In genomic region chr14:50945526-50945925, GRCm38 (mm10) we compare ENCODE assay signal across 9 mouse cellular contexts. TPM values are rescaled to one million over a fixed set of nuclear protein-coding genes. Genes with fewer than 3 reads are reported as not detected.
DNase-seq lines count a peak whose midpoint lies in the region; ATAC-seq and TF ChIP-seq lines count a peak whose summit lies in the region.
"Not testable (repeated sequence)": the region's sequence is repeated elsewhere in the genome, so short reads cannot be mapped to it uniquely, and the experiment has no call there.
"Had no signal": no experiment of that assay in that cellular context is flagged by ENCODE, and none has a peak within 500 bp of the region (broad histone marks: within the 10 kb centered on the region; RNA-seq: fewer than 3 reads in every experiment).

No protein-coding gene starts in this region.

- TF ChIP-seq CTCF in CH12.LX (conservative IDR thresholded peaks at IDR 0.05 in 1 of 2, IDR thresholded peaks at IDR 0.05 in 1 of 2; ENCODE audit: low read depth in 2 of 2, low read length in 2 of 2); liver, adult 2 months (IDR thresholded peaks at IDR 0.05; ENCODE audit: low read depth, low read length): not testable (repeated sequence)

- H3K4me2 ChIP-seq in CH12.LX (ENCODE audit: insufficient read depth, low read depth, poor library complexity, severe bottlenecking), result peak overlapping the region; percentile 89
- peak overlapping the region; percentile 65 for H3K4me2 ChIP-seq in embryonic facial prominence, embryonic 12.5 days (replicated peaks)
- peak overlapping the region; percentile 63 for H3K4me2 ChIP-seq in forebrain, embryonic 16.5 days (ENCODE audit: low read length)
- H3K4me2 ChIP-seq in neural tube, embryonic 13.5 days, result peak overlapping the region; percentile 64

- peak overlapping the region; percentile 80 for H3K9ac ChIP-seq in CH12.LX (ENCODE audit: insufficient read depth, low read depth)
- H3K9ac ChIP-seq in embryonic facial prominence, embryonic 12.5 days; forebrain, embryonic 16.5 days (replicated peaks; ENCODE audit: low read depth, low read length): not testable (repeated sequence)
- H3K9ac ChIP-seq in liver, adult 2 months (ENCODE audit: low read depth, low read length), result peak overlapping the region; percentile 52; the same call in 1 of the 2 replicates
- peak overlapping the region; percentile 68; the same call in 1 of the 2 replicates for H3K9ac ChIP-seq in neural tube, embryonic 13.5 days

- WGBS in embryonic facial prominence, embryonic 12.5 days, result 30% methylated on average over 3 of the region's 3 CpGs
- 22% methylated on average over 3 of the region's 3 CpGs for WGBS in forebrain, embryonic 16.5 days
- WGBS in hindbrain, embryonic 10.5 days, result 45% methylated on average over 3 of the region's 3 CpGs
- WGBS in liver, adult 2 months, result under 1% methylated on average over 3 of the region's 3 CpGs
- 3% methylated on average over 3 of the region's 3 CpGs for WGBS in macrophage (ENCODE audit: missing documents)
- 39% methylated on average over 3 of the region's 3 CpGs for WGBS in neural tube, embryonic 13.5 days

- H3K4me3 ChIP-seq in CH12.LX (replicated peaks in 1 of 3; ENCODE audit: low read depth in 2 of 3, low read length in 2 of 3, poor library complexity in 1 of 3), result peak overlapping the region; percentile 53 to 96 (median 74)
- H3K4me3 ChIP-seq in embryonic facial prominence, embryonic 12.5 days, result peak overlapping the region; percentile 42
- peak overlapping the region; percentile 53 for H3K4me3 ChIP-seq in forebrain, embryonic 16.5 days (replicated peaks; ENCODE audit: low read length)
- H3K4me3 ChIP-seq in hindbrain, embryonic 10.5 days, result peak overlapping the region; percentile 59
- H3K4me3 ChIP-seq in liver, adult 2 months (ENCODE audit: insufficient read depth, low read depth, low read length), result peak overlapping the region; percentile 52
- H3K4me3 ChIP-seq in macrophage (ENCODE audit: inconsistent target), result peak overlapping the region; percentile 92
- peak overlapping the region; percentile 48 for H3K4me3 ChIP-seq in neural tube, embryonic 13.5 days

- not testable (repeated sequence) for TF ChIP-seq POLR2A in CH12.LX (IDR thresholded peaks at IDR 0.05; ENCODE audit: low read depth, low read length); liver, adult 2 months (IDR thresholded peaks at IDR 0.05; ENCODE audit: extremely low read depth, insufficient read depth, low read length)

- TF ChIP-seq EP300 in CH12.LX (IDR thresholded peaks at IDR 0.05; ENCODE audit: low read length), result not testable (repeated sequence)

- not testable (repeated sequence) for H3K27ac ChIP-seq in CH12.LX (ENCODE audit: insufficient read depth, low read depth); embryonic facial prominence, embryonic 12.5 days; forebrain, embryonic 16.5 days (ENCODE audit: low read length); neural tube, embryonic 13.5 days (replicated peaks)
- H3K27ac ChIP-seq in hindbrain, embryonic 10.5 days, result 0 out of 2 replicates have a peak overlapping the region, but pooled peaks have one; percentile 89
- peak overlapping the region; percentile 94 for H3K27ac ChIP-seq in liver, adult 2 months (replicated peaks; ENCODE audit: insufficient read depth, low read depth, low read length)
- H3K27ac ChIP-seq in macrophage, result peak overlapping the region; percentile 87

- dilution Hi-C loops in CH12.LX (cut with MboI; ENCODE audit: extremely low pct_ligation_motif_present, extremely low pct_unique_long_range_greater_than_20kb, low sequenced_read_pairs), result not testable (repeated sequence)

- ATAC-seq in embryonic facial prominence, embryonic 12.5 days (ENCODE audit: insufficient number of reproducible peaks, insufficient read depth, low FRiP score, low TSS enrichment); forebrain, embryonic 16.5 days; neural tube, embryonic 13.5 days (ENCODE audit: low read depth): not testable (repeated sequence)

- H3K9me3 ChIP-seq in CH12.LX (replicated peaks; ENCODE audit: low read length); embryonic facial prominence, embryonic 12.5 days; forebrain, embryonic 16.5 days (ENCODE audit: control insufficient read depth, low read length); hindbrain, embryonic 10.5 days; neural tube, embryonic 13.5 days: not testable (repeated sequence)

- not testable (repeated sequence) for TF ChIP-seq RAD21 in CH12.LX (IDR thresholded peaks at IDR 0.05; ENCODE audit: low read depth, low read length)

- H3K4me1 ChIP-seq in CH12.LX (ENCODE audit: control insufficient read depth in 1 of 2, insufficient read depth in 2 of 2); embryonic facial prominence, embryonic 12.5 days; liver, adult 2 months (ENCODE audit: control insufficient read depth, insufficient read depth, low read length): not testable (repeated sequence)
- peaks cover 10% of the 10 kb centered on the region for H3K4me1 ChIP-seq in forebrain, embryonic 16.5 days (replicated peaks; ENCODE audit: control insufficient read depth, insufficient read depth, low read length)
- peaks cover 10% of the 10 kb centered on the region for H3K4me1 ChIP-seq in hindbrain, embryonic 10.5 days (replicated peaks)
- H3K4me1 ChIP-seq in neural tube, embryonic 13.5 days (replicated peaks), result peaks cover 14% of the 10 kb centered on the region

- DNase-seq in CH12.LX (ENCODE audit: extremely low read depth); hindbrain, embryonic 10.5 days (ENCODE audit: low spot score): not testable (repeated sequence)
- peak; percentile 52 for DNase-seq in kidney, adult 9 months
- DNase-seq in liver, adult 2 months (ENCODE audit: extremely low read depth, low read depth, low spot score), result peak; percentile 69

- peaks cover 11 to 15% of the 10 kb centered on the region in 2 experiments for H3K36me3 ChIP-seq in CH12.LX (replicated peaks in 1 of 2; ENCODE audit: control insufficient read depth in 1 of 2, insufficient read depth in 1 of 2, low read length in 1 of 2)
- H3K36me3 ChIP-seq in embryonic facial prominence, embryonic 12.5 days; forebrain, embryonic 16.5 days (ENCODE audit: control insufficient read depth, insufficient read depth); liver, adult 2 months (ENCODE audit: control insufficient read depth, insufficient read depth, low read length); macrophage (ENCODE audit: inconsistent target); neural tube, embryonic 13.5 days: not testable (repeated sequence)
- peaks cover 18% of the 10 kb centered on the region for H3K36me3 ChIP-seq in hindbrain, embryonic 10.5 days

- in situ Hi-C loops in CH12.LX (cut with MboI; ENCODE audit: low pct_ligation_motif_present, low pct_unique_long_range_greater_than_20kb, low sequenced_read_pairs), result not testable (repeated sequence)

- not testable (repeated sequence) for H3K79me2 ChIP-seq in CH12.LX (replicated peaks; ENCODE audit: control insufficient read depth, extremely low read depth, insufficient read depth, poor library complexity, severe bottlenecking); liver, adult 2 months (ENCODE audit: control insufficient read depth, insufficient read depth, low read length)
- peaks cover 49% of the 10 kb centered on the region for H3K79me2 ChIP-seq in macrophage (ENCODE audit: inconsistent target)

- H3K27me3 ChIP-seq in CH12.LX (replicated peaks); embryonic facial prominence, embryonic 12.5 days; forebrain, embryonic 16.5 days (replicated peaks; ENCODE audit: control insufficient read depth, insufficient read depth, low read length); hindbrain, embryonic 10.5 days (ENCODE audit: insufficient read depth, poor library complexity, severe bottlenecking); liver, adult 2 months (ENCODE audit: control insufficient read depth, insufficient read depth, low read length); neural tube, embryonic 13.5 days: not testable (repeated sequence)

RNA-seq across cellular contexts. Expression of gene Gm49342, which starts 1.2 kb away (rescaled TPM):
- total RNA-seq in CH12.LX (2012; rRNA removed) (not detected in 2 replicates), CH12.LX (2014; rRNA removed) (108 and 120 TPM in 2 replicates)
- polyA plus RNA-seq in CH12.LX (2012; ENCODE audit: insufficient read length, low read depth) (50.6 and 100 TPM in 2 replicates), macrophage (2018) (224 to 377 TPM (median 317 TPM) in 3 replicates)
- polyA plus RNA-seq in embryonic facial prominence, embryonic 12.5 days (2016; fragmentation: Nextera tagmentation; extraction: Ambion mirVana), result not detected in 2 replicates
- polyA plus RNA-seq in forebrain, embryonic 16.5 days (2015; fragmentation: Nextera tagmentation; extraction: Ambion mirVana), result 3.2 TPM in 1 of 2 replicates, not detected in the other
- not detected in 2 replicates for polyA plus RNA-seq in hindbrain, embryonic 10.5 days (2016; fragmentation: Nextera tagmentation; extraction: Ambion mirVana)
- total RNA-seq in liver, adult 2 months (2014; rRNA removed), result 51.7 and 94.7 TPM in 2 replicates
- polyA plus RNA-seq in liver, adult 2 months (2012; rRNA removed), result 45.7 and 80.3 TPM in 2 replicates
- 100 to 1,000 TPM in 4 of 26 experiments, 10 to 100 TPM in 21, 1 to 10 TPM in 1; 9.3 to 149 (median 66.7) TPM for total RNA-seq in macrophage (2018; cell fraction: chromatin; rRNA removed)
- total RNA-seq in macrophage (2018; cell fraction: cytosol; rRNA removed), result 100 to 1,000 TPM; 115 to 754 (median 414) TPM
- total RNA-seq in macrophage (2018; cell fraction: nucleus; rRNA removed), result 100 to 1,000 TPM in 8 of 26 experiments, 10 to 100 TPM in 13, 1 to 10 TPM in 1, not detected in 4; 5.0 to 237 (median 44.2) TPM
- 2.7 TPM in 1 of 2 replicates, not detected in the other for polyA plus RNA-seq in neural tube, embryonic 13.5 days (2015; fragmentation: Nextera tagmentation; extraction: Ambion mirVana)
- total RNA-seq: granulocyte monocyte progenitor cell, adult 5-6 weeks had no signal

RNA-seq across cellular contexts. Expression of gene Pnp2, which starts 10.3 kb away (rescaled TPM):
- total RNA-seq in CH12.LX (2012; rRNA removed), result 0.21 TPM in 2 replicates
- total RNA-seq in CH12.LX (2014; rRNA removed), result 0.43 TPM in 1 of 2 replicates, not detected in the other
- 0.91 TPM in 1 of 2 replicates, not detected in the other for polyA plus RNA-seq in CH12.LX (2012; ENCODE audit: insufficient read length, low read depth)
- 0.29 TPM in 1 of 2 replicates, not detected in the other for polyA plus RNA-seq in embryonic facial prominence, embryonic 12.5 days (2016; fragmentation: Nextera tagmentation; extraction: Ambion mirVana)
- polyA plus RNA-seq in forebrain, embryonic 16.5 days (2015; fragmentation: Nextera tagmentation; extraction: Ambion mirVana), result 0.47 and 0.63 TPM in 2 replicates
- 0.54 and 0.86 TPM in 2 replicates for polyA plus RNA-seq in hindbrain, embryonic 10.5 days (2016; fragmentation: Nextera tagmentation; extraction: Ambion mirVana)
- 0.81 and 1.1 TPM in 2 replicates for total RNA-seq in liver, adult 2 months (2014; rRNA removed)
- polyA plus RNA-seq in liver, adult 2 months (2012; rRNA removed), result 0.16 TPM in 1 of 2 replicates, not detected in the other
- total RNA-seq in macrophage (2018; cell fraction: chromatin; rRNA removed), result 10 to 100 TPM in 4 of 26 experiments, 1 to 10 TPM in 18, under 1 TPM in 1, not detected in 3; 0.82 to 12.5 (median 4.5) TPM
- 10 to 100 TPM in 1 of 26 experiments, 1 to 10 TPM in 14, under 1 TPM in 11; 0.36 to 11.4 (median 4.0) TPM for total RNA-seq in macrophage (2018; cell fraction: cytosol; rRNA removed)
- 10 to 100 TPM in 7 of 26 experiments, 1 to 10 TPM in 18, not detected in 1; 1.2 to 14.2 (median 4.2) TPM for total RNA-seq in macrophage (2018; cell fraction: nucleus; rRNA removed)
- 0.75 to 1.5 TPM (median 1.2 TPM) in 3 replicates for polyA plus RNA-seq in macrophage (2018)
- not detected in 2 replicates for polyA plus RNA-seq in neural tube, embryonic 13.5 days (2015; fragmentation: Nextera tagmentation; extraction: Ambion mirVana)

RNA-seq across cellular contexts. Expression of gene Pnp, which starts 14.6 kb away (rescaled TPM):
- total RNA-seq in CH12.LX (2012; rRNA removed) (99.3 and 113 TPM in 2 replicates), CH12.LX (2014; rRNA removed) (118 and 128 TPM in 2 replicates)
- polyA plus RNA-seq in CH12.LX (2012; ENCODE audit: insufficient read length, low read depth) (65.9 and 80.0 TPM in 2 replicates), macrophage (2018) (39.2 to 329 TPM (median 249 TPM) in 3 replicates)
- 48.8 and 49.9 TPM in 2 replicates for polyA plus RNA-seq in embryonic facial prominence, embryonic 12.5 days (2016; fragmentation: Nextera tagmentation; extraction: Ambion mirVana)
- 15.8 and 17.2 TPM in 2 replicates for polyA plus RNA-seq in forebrain, embryonic 16.5 days (2015; fragmentation: Nextera tagmentation; extraction: Ambion mirVana)
- polyA plus RNA-seq in hindbrain, embryonic 10.5 days (2016; fragmentation: Nextera tagmentation; extraction: Ambion mirVana), result 72.3 and 83.2 TPM in 2 replicates
- 102 and 111 TPM in 2 replicates for total RNA-seq in liver, adult 2 months (2014; rRNA removed)
- 83.1 and 97.7 TPM in 2 replicates for polyA plus RNA-seq in liver, adult 2 months (2012; rRNA removed)
- total RNA-seq in macrophage (2018; cell fraction: chromatin; rRNA removed), result 100 to 1,000 TPM in 20 of 26 experiments, 10 to 100 TPM in 6; 59.3 to 486 (median 206) TPM
- total RNA-seq in macrophage (2018; cell fraction: cytosol; rRNA removed), result 1,000 to 10,000 TPM in 1 of 26 experiments, 100 to 1,000 TPM in 25; 145 to 1,031 (median 495) TPM
- total RNA-seq in macrophage (2018; cell fraction: nucleus; rRNA removed), result 100 to 1,000 TPM; 115 to 714 (median 460) TPM
- polyA plus RNA-seq in neural tube, embryonic 13.5 days (2015; fragmentation: Nextera tagmentation; extraction: Ambion mirVana), result 25.8 and 27.4 TPM in 2 replicates

RNA-seq across cellular contexts. Expression of gene Pip4p1, which starts 14.9 kb away (rescaled TPM):
- 18.1 and 21.2 TPM in 2 replicates for total RNA-seq in CH12.LX (2012; rRNA removed)
- 28.1 and 29.2 TPM in 2 replicates for total RNA-seq in CH12.LX (2014; rRNA removed)
- polyA plus RNA-seq in CH12.LX (2012; ENCODE audit: insufficient read length, low read depth), result 31.1 and 35.5 TPM in 2 replicates
- polyA plus RNA-seq in embryonic facial prominence, embryonic 12.5 days (2016; fragmentation: Nextera tagmentation; extraction: Ambion mirVana), result 54.5 and 57.6 TPM in 2 replicates
- polyA plus RNA-seq in forebrain, embryonic 16.5 days (2015; fragmentation: Nextera tagmentation; extraction: Ambion mirVana), result 100 and 101 TPM in 2 replicates
- polyA plus RNA-seq in hindbrain, embryonic 10.5 days (2016; fragmentation: Nextera tagmentation; extraction: Ambion mirVana), result 59.0 and 63.9 TPM in 2 replicates
- 11.9 and 18.7 TPM in 2 replicates for total RNA-seq in liver, adult 2 months (2014; rRNA removed)
- 40.5 and 43.6 TPM in 2 replicates for polyA plus RNA-seq in liver, adult 2 months (2012; rRNA removed)
- 100 to 1,000 TPM in 24 of 26 experiments, 10 to 100 TPM in 2; 81.0 to 269 (median 166) TPM for total RNA-seq in macrophage (2018; cell fraction: chromatin; rRNA removed)
- total RNA-seq in macrophage (2018; cell fraction: cytosol; rRNA removed), result 100 to 1,000 TPM in 17 of 26 experiments, 10 to 100 TPM in 9; 54.4 to 124 (median 104) TPM
- 100 to 1,000 TPM; 107 to 285 (median 147) TPM for total RNA-seq in macrophage (2018; cell fraction: nucleus; rRNA removed)
- polyA plus RNA-seq in macrophage (2018), result 52.7 to 128 TPM (median 76.1 TPM) in 3 replicates
- polyA plus RNA-seq in neural tube, embryonic 13.5 days (2015; fragmentation: Nextera tagmentation; extraction: Ambion mirVana), result 90.2 and 103 TPM in 2 replicates

RNA-seq across cellular contexts. Expression of gene Apex1, which starts 20.8 kb away (rescaled TPM):
- total RNA-seq in CH12.LX (2012; rRNA removed) (178 and 250 TPM in 2 replicates), CH12.LX (2014; rRNA removed) (417 and 427 TPM in 2 replicates)
- polyA plus RNA-seq in CH12.LX (2012; ENCODE audit: insufficient read length, low read depth) (353 and 354 TPM in 2 replicates), macrophage (2018) (33.4 to 83.1 TPM (median 37.9 TPM) in 3 replicates)
- 320 and 335 TPM in 2 replicates for polyA plus RNA-seq in embryonic facial prominence, embryonic 12.5 days (2016; fragmentation: Nextera tagmentation; extraction: Ambion mirVana)
- polyA plus RNA-seq in forebrain, embryonic 16.5 days (2015; fragmentation: Nextera tagmentation; extraction: Ambion mirVana), result 265 and 283 TPM in 2 replicates
- 384 and 423 TPM in 2 replicates for polyA plus RNA-seq in hindbrain, embryonic 10.5 days (2016; fragmentation: Nextera tagmentation; extraction: Ambion mirVana)
- 27.8 and 33.6 TPM in 2 replicates for total RNA-seq in liver, adult 2 months (2014; rRNA removed)
- 27.1 and 28.4 TPM in 2 replicates for polyA plus RNA-seq in liver, adult 2 months (2012; rRNA removed)
- 10 to 100 TPM in 1 of 26 experiments, 1 to 10 TPM in 25; 1.3 to 13.7 (median 4.0) TPM for total RNA-seq in macrophage (2018; cell fraction: chromatin; rRNA removed)
- total RNA-seq in macrophage (2018; cell fraction: cytosol; rRNA removed), result 10 to 100 TPM; 14.0 to 29.3 (median 21.1) TPM
- 10 to 100 TPM in 5 of 26 experiments, 1 to 10 TPM in 21; 3.2 to 20.0 (median 6.8) TPM for total RNA-seq in macrophage (2018; cell fraction: nucleus; rRNA removed)
- 215 and 219 TPM in 2 replicates for polyA plus RNA-seq in neural tube, embryonic 13.5 days (2015; fragmentation: Nextera tagmentation; extraction: Ambion mirVana)

Comparison
In these comparisons a context has a peak if more than half of its experiments do, and no peak if none do; other contexts are left out.
1. H3K4me3 ChIP-seq: peak in every context shown above with its lines; median percentile 92 in macrophage; 74 in CH12.LX; 59 in hindbrain, embryonic 10.5 days; 53 in forebrain, embryonic 16.5 days; 52 in liver, adult 2 months; 48 in neural tube, embryonic 13.5 days; 42 in embryonic facial prominence, embryonic 12.5 days.
2. RNA of gene Gm49342, which starts 1.2 kb away (polyA plus RNA-seq): 224 to 377 TPM in macrophage, 50.6 to 100 TPM in CH12.LX and 45.7 to 80.3 TPM in liver, adult 2 months; not detected in embryonic facial prominence, embryonic 12.5 days, 3.2 TPM in forebrain, embryonic 16.5 days, not detected in hindbrain, embryonic 10.5 days and 2.7 TPM in neural tube, embryonic 13.5 days; every median in the first group is over 10 times any median in the second.
3. Peak in every context shown above with its lines, with median percentiles within 50 percentile points of each other: H3K4me2 ChIP-seq.